Mouse (Mus musculus) megakaryocyte, embryonic 14.5 days (primary cell): Measurements from ENCODE around the gene Ptrh2. TPM values are rescaled to one million over a fixed set of nuclear protein-coding genes. Genes with fewer than 3 reads are reported as not detected.
A peak's percentile ranks its signal among the peaks of the same experiment; 100 is the strongest.

ENCODE experiments used
- H3K27me3 ChIP-seq: replicated peaks from 2 replicates; pipeline ENCODE3; 2012; ENCODE audit warnings: inconsistent platforms
- H3K36me3 ChIP-seq: replicated peaks from 2 replicates; pipeline ENCODE3; 2012; ENCODE audit warnings: low read length, inconsistent platforms, mixed read lengths
- H3K4me1 ChIP-seq: 2 replicates; pipeline ENCODE4 v1.6.1; 2012; ENCODE audit warnings: inconsistent platforms
- H3K4me3 ChIP-seq: replicated peaks from 2 replicates; pipeline ENCODE3; 2012; ENCODE audit warnings: moderate library complexity, mild to moderate bottlenecking, inconsistent platforms
- H3K9me3 ChIP-seq: 2 replicates; pipeline ENCODE4 v1.6.1; 2012; ENCODE audit warnings: inconsistent platforms
- FLI1 ChIP-seq: IDR thresholded peaks from 2 replicates; pipeline ENCODE4 v1.6.1; 2012; ENCODE audit warnings: low read length, inconsistent platforms, mixed read lengths
- GATA1 ChIP-seq: IDR thresholded peaks from 3 replicates; pipeline ENCODE4 v1.6.1; 2012; ENCODE audit warnings: mixed read lengths, low read length, inconsistent platforms, borderline replicate concordance
- polyA plus RNA-seq: library from polyadenylated mRNA; stranded (reverse); fragments of >175 nt; gene quantifications from 2 replicates; pipeline ENCODE4 v1.2.3, GENCODE M21; 2012; ENCODE audit warnings: low replicate concordance; ENCODE audit not compliant: insufficient read depth

Gene Ptrh2
- polyA plus RNA-seq, result 0.45 TPM in 1 of 2 replicates, not detected in the other

GRCm38 (mm10) chr11:86683395-86684125 lies at the start of gene Ptrh2, which contains the start of gene Vmp1:
Gene Ptrh2, plus strand, starts transcription at chr11:86683985.
Gene Vmp1, minus strand, starts transcription at chr11:86683836.
- Histone ChIP-seq H3K9me3 (no peaks in the 10 kb centered on the region), H3K4me3 (peak within 1 kb of the TSS; percentile 99), H3K27me3 (no peaks in the 10 kb centered on the region), H3K36me3 (peaks cover 13% of the 10 kb centered on the region), H3K4me1 (peaks cover 52% of the 10 kb centered on the region)
- TF ChIP-seq GATA1 (no peak), FLI1 (peak; percentile 92; the same call in 1 of the 2 replicates)

- H3K4me1 ChIP-seq, result peaks cover 26% of the 10 kb centered on the region; the same call in 1 of the 2 replicates
- no peaks in the 10 kb centered on the region for H3K27me3 ChIP-seq
- no peak overlapping the region for H3K4me3 ChIP-seq
- H3K9me3 ChIP-seq, result no peaks in the 10 kb centered on the region
- peaks cover 36% of the 10 kb centered on the region for H3K36me3 ChIP-seq
- no peak for TF ChIP-seq GATA1
- TF ChIP-seq FLI1, result no peak
Measured at GRCm38 (mm10) chr11:86634396-86634795, 49.4 kb upstream of the Ptrh2 start.

- no peaks in the 10 kb centered on the region for H3K9me3 ChIP-seq
- H3K36me3 ChIP-seq, result peaks cover 43% of the 10 kb centered on the region
- no peak for TF ChIP-seq GATA1
- no peak for TF ChIP-seq FLI1
- peaks cover 26% of the 10 kb centered on the region; the same call in 1 of the 2 replicates for H3K4me1 ChIP-seq
- H3K4me3 ChIP-seq, result no peak overlapping the region
- H3K27me3 ChIP-seq, result no peaks in the 10 kb centered on the region
Measured at GRCm38 (mm10) chr11:86637697-86638096, 46.1 kb upstream of the Ptrh2 start.

- Histone ChIP-seq H3K4me3 (no peak overlapping the region), H3K36me3 (peaks cover 32% of the 10 kb centered on the region), H3K4me1 (peaks cover 22% of the 10 kb centered on the region), H3K27me3 (no peaks in the 10 kb centered on the region), H3K9me3 (no peaks in the 10 kb centered on the region)
- no peak for TF ChIP-seq GATA1
- no peak for TF ChIP-seq FLI1
Measured at GRCm38 (mm10) chr11:86641714-86642113, 42.1 kb upstream of the Ptrh2 start.

DNA sequence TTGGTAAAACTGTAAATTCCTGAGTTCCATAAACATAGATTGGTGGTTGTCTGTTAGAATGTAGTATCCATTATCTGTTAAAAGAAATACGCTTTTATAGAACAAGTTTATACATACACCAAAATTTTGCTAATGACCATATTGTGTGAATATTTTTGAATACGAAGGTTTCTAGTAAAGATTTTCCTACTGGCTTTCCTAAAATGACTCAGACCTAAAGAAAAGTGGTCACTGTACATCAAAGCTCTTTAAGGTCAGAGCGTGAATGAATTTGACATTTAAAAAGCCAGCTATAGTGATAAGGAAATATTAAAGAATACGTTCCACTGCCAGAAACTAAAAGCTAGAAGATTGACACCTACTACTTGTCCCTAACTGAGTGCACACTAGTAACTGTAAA lies 39.2 kb upstream of the Ptrh2 start:
- Histone ChIP-seq H3K36me3 (peaks cover 33% of the 10 kb centered on the region), H3K27me3 (no peaks in the 10 kb centered on the region), H3K9me3 (no peaks in the 10 kb centered on the region), H3K4me3 (no peak overlapping the region), H3K4me1 (peaks cover 30% of the 10 kb centered on the region)
- no peak for TF ChIP-seq GATA1
- TF ChIP-seq FLI1, result no peak

- peaks cover 31% of the 10 kb centered on the region for H3K4me1 ChIP-seq
- peaks cover 22% of the 10 kb centered on the region for H3K36me3 ChIP-seq
- no peak for TF ChIP-seq GATA1
- no peak for TF ChIP-seq FLI1
- no peaks in the 10 kb centered on the region for H3K27me3 ChIP-seq
- H3K9me3 ChIP-seq, result no peaks in the 10 kb centered on the region
- no peak overlapping the region for H3K4me3 ChIP-seq
Measured at GRCm38 (mm10) chr11:86646136-86646834, 37.5 kb upstream of the Ptrh2 start.

DNA sequence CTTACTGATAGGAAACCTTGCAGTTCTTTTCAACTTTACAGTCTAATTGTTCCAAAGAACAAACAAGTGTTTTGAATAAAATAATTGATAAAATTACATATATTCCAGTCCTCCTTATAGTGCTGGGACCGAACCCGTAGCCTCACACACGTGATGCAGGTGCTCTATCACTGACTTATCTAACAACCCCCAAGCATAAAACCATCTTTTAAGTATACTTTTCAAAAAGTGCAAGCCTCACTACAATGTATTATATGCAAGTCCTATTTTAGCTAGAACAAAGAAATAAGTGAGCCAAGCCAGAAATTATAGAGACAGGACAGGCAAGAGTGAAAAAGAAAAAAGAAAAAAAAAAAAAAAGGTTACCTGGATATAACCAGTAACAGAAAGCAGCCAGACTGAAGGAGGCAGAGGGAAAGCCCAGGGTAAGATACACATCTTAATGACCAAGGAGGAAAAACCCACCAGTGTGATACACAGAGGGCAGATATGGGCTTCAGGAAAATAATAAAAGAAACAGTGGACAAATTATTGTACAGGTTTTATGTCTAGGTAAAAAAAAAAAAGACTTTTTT lies 36.8 kb upstream of the Ptrh2 start:
- H3K36me3 ChIP-seq, result peaks cover 19% of the 10 kb centered on the region
- no peak for TF ChIP-seq FLI1
- no peak for TF ChIP-seq GATA1
- no peak overlapping the region for H3K4me3 ChIP-seq
- peaks cover 30% of the 10 kb centered on the region for H3K4me1 ChIP-seq
- H3K9me3 ChIP-seq, result no peaks in the 10 kb centered on the region
- H3K27me3 ChIP-seq, result no peaks in the 10 kb centered on the region

GRCm38 (mm10) chr11:86647706-86648447 lies 35.9 kb upstream of the Ptrh2 start:
- H3K36me3 ChIP-seq, result peaks cover 12% of the 10 kb centered on the region
- H3K4me1 ChIP-seq, result peaks cover 38% of the 10 kb centered on the region
- H3K9me3 ChIP-seq, result no peaks in the 10 kb centered on the region
- H3K27me3 ChIP-seq, result no peaks in the 10 kb centered on the region
- no peak for TF ChIP-seq FLI1
- no peak overlapping the region for H3K4me3 ChIP-seq

- H3K4me1 ChIP-seq, result peaks cover 47% of the 10 kb centered on the region
- no peak overlapping the region for H3K4me3 ChIP-seq
- TF ChIP-seq GATA1, result no peak
- H3K27me3 ChIP-seq, result no peaks in the 10 kb centered on the region
- peaks cover 8% of the 10 kb centered on the region for H3K36me3 ChIP-seq
- no peaks in the 10 kb centered on the region for H3K9me3 ChIP-seq
Measured at GRCm38 (mm10) chr11:86649542-86649941, 34.2 kb upstream of the Ptrh2 start.

DNA sequence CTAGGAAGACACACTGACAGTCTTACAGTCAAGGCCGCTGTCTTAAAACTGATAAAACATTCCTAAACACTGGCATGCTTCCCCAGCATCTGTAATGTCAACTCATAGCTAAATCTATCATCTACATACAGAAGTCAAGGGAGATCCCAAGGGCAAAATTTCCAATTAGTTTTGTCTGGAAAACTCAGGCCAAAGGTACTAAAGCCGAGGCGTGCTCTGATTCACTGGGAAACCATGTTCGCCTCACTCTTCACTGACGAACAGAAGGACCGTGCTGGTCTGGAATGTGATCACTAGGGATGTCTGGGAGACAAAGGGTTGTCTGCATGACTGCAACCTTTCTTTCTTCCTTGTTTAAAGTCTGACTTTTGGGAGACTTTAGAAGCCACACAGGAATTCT lies 33.1 kb upstream of the Ptrh2 start:
- no peaks in the 10 kb centered on the region for H3K27me3 ChIP-seq
- no peaks in the 10 kb centered on the region for H3K9me3 ChIP-seq
- TF ChIP-seq FLI1 (no peak), GATA1 (no peak)
- no peak overlapping the region for H3K4me3 ChIP-seq
- peaks cover 47% of the 10 kb centered on the region for H3K4me1 ChIP-seq
- H3K36me3 ChIP-seq, result peaks cover 8% of the 10 kb centered on the region
